Mouse (Mus musculus) C2C12 (cell line): ENCODE data around the gene Wasl.

Experiments used
- CEBPB ChIP-seq: IDR thresholded peaks from one replicate; pipeline ENCODE4 v1.6.1; 2011; ENCODE audit warnings: low read depth, mild to moderate bottlenecking, control low read depth, moderate library complexity
- CTCF ChIP-seq: IDR thresholded peaks from one replicate; pipeline ENCODE4 v1.5.1; 2011; ENCODE audit not compliant: control insufficient read depth, insufficient read depth, insufficient read length
- FOSL1 ChIP-seq: IDR thresholded peaks from one replicate; pipeline ENCODE4 v1.8.0; 2011; ENCODE audit warnings: mild to moderate bottlenecking, low read length; ENCODE audit not compliant: poor library complexity, insufficient read depth, severe bottlenecking
- MAX ChIP-seq: IDR thresholded peaks from one replicate; pipeline ENCODE4 v1.6.1; 2011; ENCODE audit warnings: mild to moderate bottlenecking, control low read depth
- USF1 ChIP-seq: IDR thresholded peaks from one replicate; pipeline ENCODE4 v1.6.1; 2011; ENCODE audit warnings: low read depth, mild to moderate bottlenecking, control low read depth, moderate library complexity

GRCm38 (mm10) chr6:24590282-24590681 is 74.5 kb downstream of the Wasl start:
- TF ChIP-seq CTCF = no peak
- no peak for TF ChIP-seq FOSL1
- TF ChIP-seq USF1 = no peak
- no peak for TF ChIP-seq MAX
- TF ChIP-seq CEBPB = no peak
